Comparison of ENCODE assay signal across 27 mouse cellular contexts in genomic region chr10:81306173-81306668, GRCm38 (mm10). TPM values are rescaled to one million over a fixed set of nuclear protein-coding genes. Genes with fewer than 3 reads are reported as not detected.
"Had no signal": no experiment of that assay in that cellular context is flagged by ENCODE, and none has a peak within 500 bp of the region (broad histone marks: within the 10 kb centered on the region; RNA-seq: fewer than 3 reads in every experiment).

No protein-coding gene starts in this region.

- ATAC-seq: liver, embryonic 12.5 days; midbrain, embryonic 13.5 days; midbrain, embryonic 16.5 days had no signal

- H3K27me3 ChIP-seq: kidney, embryonic 15.5 days; limb, embryonic 13.5 days; liver, embryonic 12.5 days; liver, embryonic 15.5 days; lung, embryonic 15.5 days; megakaryocyte, embryonic 14.5 days; midbrain, embryonic 13.5 days; neural tube, embryonic 13.5 days; stomach, embryonic 15.5 days had no signal

- DNase-seq: kidney, adult 11 months; kidney, adult 8-10 months; kidney, postnatal 10 days; kidney, postnatal 36 days; layer of hippocampus, postnatal 36 days; liver; lung, adult 18-20 months; lung, postnatal 10 days; lung, postnatal 36 days; retina, postnatal 1 day; right cerebral cortex, postnatal 25 days; thymus, postnatal 25 days had no signal

- H3K4me3 ChIP-seq: kidney, embryonic 15.5 days; limb, embryonic 10.5 days; limb, embryonic 13.5 days; liver, embryonic 12.5 days; liver, embryonic 15.5 days; lung, embryonic 15.5 days; megakaryocyte, embryonic 14.5 days; midbrain, embryonic 10.5 days; midbrain, embryonic 13.5 days; myocyte; neural tube, embryonic 13.5 days; stomach, embryonic 15.5 days had no signal

- H3K27ac ChIP-seq: kidney, embryonic 15.5 days; limb, embryonic 10.5 days; limb, embryonic 13.5 days; liver, embryonic 12.5 days; liver, embryonic 15.5 days; lung, embryonic 15.5 days; midbrain, embryonic 10.5 days; midbrain, embryonic 13.5 days; neural tube, embryonic 13.5 days; stomach, embryonic 15.5 days had no signal

RNA-seq across cellular contexts. Expression of gene Tbxa2r, which starts 22.3 kb away (rescaled TPM):
- total RNA-seq: monocyte, adult 5-6 weeks had no signal

RNA-seq across cellular contexts. Expression of gene Gipc3, which starts 36.8 kb away (rescaled TPM):
- total RNA-seq: monocyte, adult 5-6 weeks; neutrophil, adult 5-6 weeks had no signal
